Mouse (Mus musculus): ENCODE measurements at regions not wholly inside any gene's neighbourhood (a gene's known extent, or its start where the extent isn't known, plus 50 kb on each side); places are given as distances from the start of the nearest gene placed in this dataset.
A peak's percentile ranks its signal among the peaks of the same experiment; 100 is the strongest.

DNA sequence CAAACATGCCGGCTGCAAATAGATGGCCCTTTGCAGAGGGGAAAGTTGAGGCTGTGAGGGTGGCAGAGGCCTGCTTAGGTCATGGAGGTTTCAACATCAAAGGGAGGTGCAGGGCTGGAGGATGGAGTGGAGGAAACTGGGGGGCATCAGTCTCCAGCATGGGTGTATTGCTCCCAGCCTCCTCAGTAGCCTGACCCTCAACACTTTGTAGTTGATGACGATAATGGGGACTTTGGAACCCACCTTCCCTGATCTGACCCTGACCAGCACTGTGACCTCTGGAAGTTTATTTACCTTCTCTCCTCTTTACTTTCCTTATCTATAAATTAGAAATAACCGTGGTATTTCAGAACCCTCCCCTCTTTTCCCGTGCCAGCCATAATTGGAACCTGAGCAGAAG lies 56.2 kb downstream of the Gm26897 start:
- DNase-seq, result no peak

- peak; percentile 26 for DNase-seq
Measured at GRCm38 (mm10) chr5:111790527-111790926, 56.8 kb downstream of the Gm26897 start.

GRCm38 (mm10) chr5:111791089-111791561 lies 57.4 kb downstream of the Gm26897 start:
- no peak for DNase-seq

GRCm38 (mm10) chr5:111792746-111793145 lies 59.0 kb downstream of the Gm26897 start:
- DNase-seq, result no peak

DNA sequence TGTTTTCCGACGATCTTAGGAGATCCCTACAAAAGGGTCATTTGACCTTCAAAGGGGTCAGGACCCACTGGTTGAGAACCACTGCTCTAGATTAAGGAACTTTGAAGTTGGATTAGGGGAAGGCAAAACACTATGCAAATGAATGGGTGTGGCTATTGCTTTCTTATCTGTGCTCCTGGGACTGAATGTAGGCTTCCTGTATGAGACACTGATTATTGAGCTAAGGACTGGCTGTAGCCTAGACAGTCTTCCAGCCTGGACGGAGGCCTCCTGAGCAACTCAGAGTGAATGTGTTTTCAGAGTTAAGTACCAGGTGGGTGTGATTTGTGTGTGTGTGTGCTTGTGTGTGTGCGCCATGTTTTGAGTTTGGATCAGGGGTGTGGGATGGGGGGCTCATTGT lies 59.5 kb downstream of the Gm26897 start:
- DNase-seq, result no peak

- no peak for DNase-seq
Measured at GRCm38 (mm10) chr5:111796889-111797288, 63.2 kb downstream of the Gm26897 start.

GRCm38 (mm10) chr5:111799700-111800311 lies 66.1 kb downstream of the Gm26897 start:
- peak; percentile 13 for DNase-seq

- no peak for DNase-seq
Measured at GRCm38 (mm10) chr5:111800511-111800910, 66.8 kb downstream of the Gm26897 start.

DNA sequence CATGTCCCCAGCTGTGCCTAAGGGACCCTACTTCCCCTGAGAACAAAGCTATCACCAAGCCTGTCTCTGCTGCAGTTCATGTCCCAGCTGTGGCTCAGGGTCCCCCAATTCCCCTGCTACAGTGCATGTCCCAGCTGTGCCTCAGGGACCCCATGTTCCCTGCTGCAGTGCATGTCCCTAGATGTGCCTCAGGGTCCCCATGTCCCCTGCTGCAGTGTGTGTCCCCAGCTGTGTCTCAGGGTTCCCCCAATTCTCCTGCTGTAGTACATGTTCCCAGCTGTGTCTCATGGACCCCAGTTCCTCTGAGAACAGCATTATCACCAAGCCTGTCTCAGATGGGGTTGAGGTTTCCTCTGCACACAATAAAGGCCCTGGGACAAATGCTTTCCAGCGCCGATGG lies 67.3 kb downstream of the Gm26897 start:
- DNase-seq, result no peak

DNA sequence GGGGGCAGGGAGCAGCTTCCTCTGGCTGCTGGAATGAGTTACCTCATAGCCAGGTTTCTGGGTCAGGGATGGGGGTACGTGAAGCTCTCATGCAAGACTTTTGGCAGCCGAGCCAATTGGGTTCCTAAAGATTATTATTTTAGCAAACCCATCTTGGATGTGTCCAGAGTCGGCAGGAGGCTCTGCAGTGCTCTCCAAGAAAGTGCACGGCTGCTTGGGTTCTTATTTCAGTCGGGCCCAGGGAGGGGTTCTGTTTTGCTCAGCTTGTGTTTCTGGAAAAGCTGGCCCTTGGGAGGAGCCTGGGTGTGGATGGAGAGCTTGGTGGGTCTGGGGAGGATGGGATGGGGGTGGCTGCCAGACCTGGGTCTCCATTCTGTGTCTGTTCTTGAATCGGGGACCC lies 70.8 kb downstream of the Gm26897 start:
- no peak for DNase-seq

DNA sequence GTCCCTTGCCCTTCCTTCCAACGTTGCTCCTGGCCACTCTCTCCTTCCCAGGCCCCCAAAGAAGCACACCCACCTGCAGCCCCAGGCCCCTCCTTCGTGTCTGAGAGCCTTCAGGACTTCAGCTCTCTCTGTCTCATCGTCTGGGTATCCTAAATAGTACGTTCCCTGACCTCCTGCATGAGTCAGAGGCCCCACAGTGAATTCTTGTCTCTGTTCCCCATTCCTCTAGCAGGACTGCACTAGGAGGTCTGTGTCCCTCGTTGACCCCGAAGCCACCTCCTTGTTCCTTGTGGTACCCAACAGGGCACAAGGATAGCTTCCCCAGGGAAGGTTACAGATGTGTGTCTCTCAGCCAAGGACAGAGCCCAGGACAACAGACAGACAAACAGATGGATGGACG lies 71.4 kb downstream of the Gm26897 start:
- DNase-seq, result no peak

GRCm38 (mm10) chr5:111805761-111806191 lies 72.1 kb downstream of the Gm26897 start:
- no peak for DNase-seq

GRCm38 (mm10) chr5:111810079-111810808 lies 76.5 kb downstream of the Gm26897 start:
- no peak for DNase-seq

GRCm38 (mm10) chr5:111812581-111812980 lies 78.9 kb downstream of the Gm26897 start:
- DNase-seq, result no peak

DNA sequence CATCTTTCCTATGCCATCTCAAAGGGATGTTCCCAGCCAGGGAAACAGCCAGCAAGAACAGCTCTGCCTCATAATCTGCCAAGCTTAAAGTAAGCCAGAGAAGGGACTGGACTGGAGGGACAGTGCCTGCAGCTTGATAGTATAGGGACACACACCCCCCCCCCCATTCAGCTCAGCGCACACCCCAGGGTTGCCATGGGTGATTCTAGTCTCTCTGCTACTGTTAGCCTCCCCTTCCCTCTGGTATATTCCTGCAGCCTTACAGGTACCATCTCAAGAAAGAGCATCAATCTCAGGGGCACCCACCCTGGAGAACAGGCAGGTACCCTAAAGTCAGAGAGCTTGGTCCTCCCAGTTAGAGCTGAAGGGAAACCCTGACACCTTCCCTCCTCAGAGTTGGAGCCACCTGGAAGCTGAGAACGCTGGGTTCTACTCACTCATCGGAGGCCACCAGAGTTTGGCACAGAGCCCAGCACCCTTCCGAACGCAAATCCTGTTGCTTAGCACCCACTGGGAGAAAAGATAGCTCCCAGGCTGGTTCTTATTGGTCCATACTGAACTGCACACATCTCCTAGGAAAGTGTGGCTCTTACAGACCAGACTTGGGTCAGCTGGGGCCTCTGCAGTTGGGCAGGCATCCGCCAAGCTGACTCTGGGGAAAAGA lies 79.5 kb downstream of the Gm26897 start:
- DNase-seq, result no peak

GRCm38 (mm10) chr5:111814893-111815760 lies 81.4 kb downstream of the Gm26897 start:
- DNase-seq, result no peak

GRCm38 (mm10) chr5:111820963-111821362 lies 87.2 kb downstream of the Gm26897 start:
- DNase-seq, result no peak

DNA sequence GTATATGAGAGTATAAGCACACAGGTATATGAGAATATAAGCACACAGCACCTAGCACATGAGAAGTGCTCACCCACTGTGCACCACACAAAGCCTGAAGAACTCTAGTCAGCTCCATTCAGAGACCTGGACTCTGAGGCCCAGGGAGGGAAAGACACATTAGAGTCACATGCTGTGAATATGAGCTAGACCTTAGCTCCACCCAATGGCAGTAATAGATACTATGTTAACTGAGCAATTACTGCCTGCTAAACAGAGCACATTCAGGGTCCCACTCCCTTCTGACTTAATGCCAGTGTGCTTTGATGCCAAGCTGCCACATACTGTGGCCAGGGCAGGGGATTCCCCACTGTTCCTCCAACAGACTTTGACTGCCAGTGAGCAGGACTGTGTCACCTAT lies 89.2 kb downstream of the Gm26897 start:
- no peak for DNase-seq

GRCm38 (mm10) chr5:111823420-111823819 lies 89.7 kb downstream of the Gm26897 start:
- DNase-seq, result no peak

DNA sequence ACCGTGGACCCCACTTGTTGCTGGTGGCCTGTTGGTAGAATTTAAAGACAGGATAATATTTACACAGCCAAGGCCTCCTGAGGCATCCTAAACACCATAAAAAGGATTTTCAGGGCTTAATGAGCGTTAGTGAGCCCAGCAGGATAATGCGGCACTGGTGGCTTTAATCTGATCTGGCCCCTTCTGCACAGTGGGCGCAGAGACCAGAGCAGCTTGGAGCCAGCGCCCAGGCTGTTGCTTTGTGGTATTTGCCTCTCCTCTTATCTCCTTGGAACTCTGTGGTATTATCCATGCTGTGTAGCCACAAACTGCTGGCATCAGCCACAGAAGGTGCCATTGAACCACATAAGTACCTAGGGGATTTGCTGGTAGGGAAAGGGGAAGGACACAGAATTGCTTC lies 90.1 kb downstream of the Gm26897 start:
- no peak for DNase-seq

DNA sequence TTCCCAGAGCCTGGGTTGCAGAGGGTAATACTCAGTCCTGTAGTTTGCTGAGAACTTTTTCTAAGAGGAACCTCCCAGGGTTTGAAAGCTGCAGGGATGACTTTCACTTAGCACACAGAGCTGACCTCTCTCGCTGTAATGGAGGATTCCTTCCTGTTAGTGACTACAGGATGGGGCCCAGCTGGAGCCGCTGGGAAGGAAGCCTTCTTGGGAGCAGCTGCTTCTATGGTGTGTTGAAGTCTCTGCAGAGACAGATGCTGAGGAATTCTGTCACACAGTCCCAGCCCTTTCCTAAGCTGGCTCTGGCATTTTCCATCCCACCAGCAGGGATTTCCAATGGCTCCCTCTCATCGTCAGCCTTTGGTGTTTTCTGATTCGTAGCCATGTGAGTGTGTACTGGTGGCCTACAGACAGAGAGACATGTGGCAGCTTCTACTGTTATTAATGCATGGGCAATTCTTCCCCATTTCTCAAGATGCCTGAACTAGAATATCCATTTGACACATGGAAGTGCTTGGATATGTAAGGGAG lies 90.9 kb downstream of the Gm26897 start:
- DNase-seq, result no peak

DNA sequence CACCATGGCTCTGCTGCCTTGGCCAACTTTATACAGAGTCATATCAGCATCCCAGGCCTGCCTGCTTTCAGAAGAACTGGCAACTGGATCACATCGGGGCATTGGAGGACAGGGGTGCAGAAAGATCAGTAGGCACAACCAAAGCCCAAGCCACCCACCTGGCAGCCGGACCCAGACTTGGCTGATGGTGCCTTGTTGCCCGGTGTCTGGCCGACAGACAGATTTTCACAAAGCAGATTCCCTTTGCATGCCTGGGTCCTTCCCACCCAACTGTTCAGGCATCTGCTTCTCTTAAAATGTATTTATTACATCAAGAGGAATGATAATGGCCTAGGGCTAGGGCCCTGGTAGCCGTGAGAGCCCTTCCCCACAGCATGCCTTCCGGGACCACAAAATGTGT lies 96.2 kb downstream of the Gm26897 start:
- no peak for DNase-seq
